Mouse (Mus musculus) bone marrow, adult 2 months (tissue): ENCODE measurements around the gene Rhoj.
"Not testable (repeated sequence)": the region's sequence is repeated elsewhere in the genome, so short reads cannot be mapped to it uniquely, and the experiment has no call there.

ENCODE experiments used
- CTCF ChIP-seq: fragments of 200-500 bp; IDR thresholded peaks from 2 replicates; pipeline ENCODE4 v1.5.1; 2011; ENCODE audit warnings: low read length, control low read depth; ENCODE audit not compliant: control insufficient read depth, insufficient read depth
- POLR2A ChIP-seq: fragments of 200-500 bp; IDR thresholded peaks from 2 replicates; pipeline ENCODE4 v1.6.1; 2011; ENCODE audit warnings: low read depth, mild to moderate bottlenecking, control low read depth, low read length, borderline replicate concordance; ENCODE audit not compliant: control insufficient read depth

DNA sequence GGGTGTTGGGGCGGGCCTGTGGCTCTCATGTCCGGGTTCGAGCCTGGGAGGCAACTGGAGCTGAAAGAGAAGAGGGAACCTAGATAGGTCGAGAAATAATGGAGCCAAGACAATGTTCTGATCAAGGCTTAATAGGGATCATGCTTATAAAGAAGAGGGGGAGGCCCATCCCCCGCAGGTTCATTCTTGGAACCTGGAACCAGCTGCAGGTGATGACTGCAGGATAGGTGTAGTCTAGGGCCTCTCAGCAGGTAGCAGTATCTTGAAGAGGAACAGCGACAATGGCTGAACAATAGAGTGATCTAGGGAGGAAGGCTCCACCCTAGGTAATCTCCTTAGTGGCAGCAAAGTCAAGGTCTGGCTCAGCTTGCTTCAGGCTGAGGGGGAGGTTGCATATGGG lies 124.3 kb downstream of the Rhoj start:
- not testable (repeated sequence) for TF ChIP-seq POLR2A, CTCF
